Mouse (Mus musculus): ENCODE results near the gene Uso1.
"Not testable (repeated sequence)": the region's sequence is repeated elsewhere in the genome, so short reads cannot be mapped to it uniquely, and the experiment has no call there.

Uso1 gene

GRCm38 (mm10) chr5:92127751-92128150 lies 10.0 kb upstream of the Uso1 start:
- DNase-seq: no peak

GRCm38 (mm10) chr5:92128570-92128969 lies 9.2 kb upstream of the Uso1 start:
- no peak for DNase-seq

GRCm38 (mm10) chr5:92129321-92129768 lies 8.4 kb upstream of the Uso1 start:
- no peak for DNase-seq

GRCm38 (mm10) chr5:92130040-92130682 lies 7.6 kb upstream of the Uso1 start:
- DNase-seq: no peak

GRCm38 (mm10) chr5:92132127-92132526 lies 5.6 kb upstream of the Uso1 start:
- no peak for DNase-seq

GRCm38 (mm10) chr5:92133006-92133405 lies 4.7 kb upstream of the Uso1 start:
- not testable (repeated sequence) for DNase-seq

- DNase-seq: no peak
Observed at GRCm38 (mm10) chr5:92134934-92135333, 2.8 kb upstream of the Uso1 start.

GRCm38 (mm10) chr5:92136536-92137238 lies 1.1 kb upstream of the Uso1 start:
- no peak for DNase-seq

- DNase-seq: peak; percentile 34
Observed at GRCm38 (mm10) chr5:92138093-92138621, 419 bp downstream of the Uso1 start.

GRCm38 (mm10) chr5:92139191-92139590 lies 1.5 kb downstream of the Uso1 start:
- DNase-seq: no peak

- no peak for DNase-seq
Observed at GRCm38 (mm10) chr5:92141696-92142095, 4.0 kb downstream of the Uso1 start.

- DNase-seq: no peak
Observed at GRCm38 (mm10) chr5:92142481-92142880, 4.7 kb downstream of the Uso1 start.

GRCm38 (mm10) chr5:92143665-92144064 lies 5.9 kb downstream of the Uso1 start:
- no peak for DNase-seq

GRCm38 (mm10) chr5:92144954-92145708 lies 7.4 kb downstream of the Uso1 start:
- DNase-seq: no peak

GRCm38 (mm10) chr5:92148248-92148647 lies 10.5 kb downstream of the Uso1 start:
- DNase-seq: no peak

- no peak for DNase-seq
Observed at GRCm38 (mm10) chr5:92149330-92149982, 11.7 kb downstream of the Uso1 start.

- DNase-seq: peak; percentile 46
Observed at GRCm38 (mm10) chr5:92154861-92155260, 17.1 kb downstream of the Uso1 start.

GRCm38 (mm10) chr5:92165976-92166375 lies 28.2 kb downstream of the Uso1 start:
- DNase-seq: no peak

- no peak for DNase-seq
Observed at GRCm38 (mm10) chr5:92183071-92183830, 45.5 kb downstream of the Uso1 start.

GRCm38 (mm10) chr5:92188881-92189483 lies 51.2 kb downstream of the Uso1 start:
- DNase-seq: no peak

- DNase-seq: not testable (repeated sequence)
Observed at GRCm38 (mm10) chr5:92195716-92196115, 58.0 kb downstream of the Uso1 start.

Measured in right cerebral cortex, adult 18-20 months (tissue).